Mouse (Mus musculus): ENCODE data around the gene Nol9. TPM values are rescaled to one million over a fixed set of nuclear protein-coding genes. Genes with fewer than 3 reads are reported as not detected.

The Nol9 gene
- 19.1 and 20.3 TPM in 2 replicates for polyA plus RNA-seq (2012; rRNA removed)

DNA sequence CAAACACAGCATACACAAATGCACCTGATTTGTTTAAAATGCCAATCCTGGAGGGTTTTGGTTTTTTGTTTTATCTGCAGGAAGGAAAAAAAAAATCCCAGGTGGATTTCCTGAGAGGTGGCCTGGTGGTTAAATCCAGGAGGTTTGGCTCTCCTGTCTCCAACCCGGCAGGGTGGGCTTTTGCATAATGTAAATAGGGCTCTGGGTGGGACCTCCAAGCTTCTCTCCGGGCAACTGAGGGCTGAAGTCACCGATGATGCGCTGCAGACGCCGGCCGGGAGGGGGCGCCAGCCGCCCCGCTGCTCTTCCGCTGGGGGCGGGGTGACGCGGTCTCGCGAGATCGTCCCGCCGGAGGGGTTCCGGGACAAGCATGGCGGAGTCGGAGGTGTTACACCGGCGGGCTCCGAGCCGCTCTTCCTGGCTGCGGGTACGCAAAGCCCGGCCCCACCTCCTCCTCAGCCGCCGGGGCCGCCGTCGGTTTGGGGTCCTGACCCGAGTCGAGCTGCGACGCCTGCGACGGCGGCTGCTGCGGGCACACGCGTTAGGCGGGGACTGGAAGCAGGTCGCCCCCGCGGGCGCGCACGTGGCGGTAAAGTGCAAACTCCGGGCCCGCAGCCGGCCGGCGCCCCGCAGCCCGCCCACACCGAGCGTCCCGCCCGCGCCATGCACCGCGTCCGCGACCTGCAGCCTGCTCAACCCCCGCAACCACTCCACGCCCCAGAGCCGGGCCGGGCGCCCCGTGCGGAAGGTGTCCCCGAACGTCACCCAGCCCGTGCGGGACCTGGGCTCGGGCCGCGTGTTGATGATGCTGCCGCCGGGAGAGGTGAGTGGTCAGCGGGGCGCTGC, at the start of gene Nol9:
Gene Nol9, plus strand, starts transcription at position 337 of the 846 bp plus-strand sequence.

GRCm38 (mm10) chr4:151996173-151996950, 42.8 kb upstream of the Nol9 start, which contains the start of gene Phf13:
TSS of gene Phf13 (minus strand) at chr4:151996258.

GRCm38 (mm10) chr4:152008622-152009075, 30.5 kb upstream of the Nol9 start, which contains the start of gene Klhl21:
TSS of gene Klhl21 (plus strand) at chr4:152008803.

DNA sequence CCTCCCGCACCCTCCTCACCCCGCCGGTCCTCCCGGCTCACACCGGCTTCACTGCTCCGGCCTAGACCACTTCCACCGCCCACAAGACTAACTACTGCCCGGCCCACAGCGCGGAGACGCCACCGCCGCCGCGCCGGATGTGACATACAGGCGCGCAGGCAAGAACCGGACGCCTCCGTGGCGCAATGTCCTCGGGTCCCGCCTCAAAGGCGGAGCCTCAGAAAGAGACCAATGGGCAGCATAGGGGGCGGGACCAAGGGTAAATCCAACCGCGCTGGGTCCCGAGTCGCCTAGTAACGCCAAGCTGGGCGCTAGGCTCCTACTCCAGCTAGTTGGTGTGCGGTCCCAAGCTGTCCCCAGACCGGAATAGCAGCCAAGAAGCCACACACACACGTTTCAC, 11.6 kb upstream of the Nol9 start, which contains the start of gene Zbtb48:
Gene Zbtb48, minus strand, starts transcription at position 148 of the 400 bp plus-strand sequence.

DNA sequence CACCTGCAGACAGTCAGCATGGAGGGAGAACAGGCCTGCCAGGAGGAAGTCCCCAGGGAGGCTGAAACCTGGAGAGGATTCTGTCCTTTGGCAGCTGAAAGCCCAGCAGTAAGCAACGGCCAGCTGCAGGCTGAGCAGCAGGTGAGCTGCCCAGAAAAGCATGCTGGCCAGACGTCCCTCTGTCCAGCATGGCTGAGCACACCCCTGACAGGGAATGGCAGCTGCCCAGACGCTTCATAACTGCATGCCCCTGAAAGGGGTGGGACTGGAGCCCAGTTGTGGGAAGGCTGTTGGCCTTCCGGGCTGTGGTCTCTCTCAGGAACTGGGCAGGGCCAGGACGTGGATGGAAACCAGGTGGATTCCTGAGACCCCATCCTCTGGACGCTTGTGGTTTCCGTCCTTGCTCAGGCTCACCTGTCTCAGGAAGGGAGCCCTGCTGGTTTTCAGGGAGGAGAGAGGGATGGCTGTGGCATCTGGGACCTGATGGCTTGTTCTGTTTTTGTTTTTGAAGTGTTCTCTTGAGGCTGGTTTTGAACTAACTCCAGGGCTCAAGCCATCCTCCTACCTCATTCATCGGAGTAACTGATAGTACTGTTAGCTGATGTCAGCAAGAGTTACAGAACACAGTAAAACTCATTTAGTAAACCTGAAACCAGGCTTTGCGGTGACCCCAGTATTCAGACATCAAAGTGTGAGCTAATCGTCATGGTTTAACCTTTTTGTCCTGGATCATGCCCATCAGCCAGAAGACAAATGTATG, 716 bp upstream of the Nol9 start, which contains the start of gene Tas1r1:
Gene Tas1r1, minus strand, starts transcription at position 344 of the 760 bp plus-strand sequence.

GRCm38 (mm10) chr4:152072121-152072601, 33.0 kb downstream of the Nol9 start, which contains the start of gene Plekhg5:
TSS of gene Plekhg5 (plus strand) at chr4:152072498.

Other genes with a start within 250 kb of the Nol9 start
- 6.3 and 7.0 TPM in 2 replicates for gene Camta1, start 177.4 kb upstream of the Nol9 start, polyA plus RNA-seq (2012; rRNA removed)
- gene Dnajc11, start 105.6 kb upstream of the Nol9 start, polyA plus RNA-seq (2012; rRNA removed): 53.1 and 54.8 TPM in 2 replicates
- 52.9 and 61.9 TPM in 2 replicates for gene Thap3, start 50.3 kb upstream of the Nol9 start, polyA plus RNA-seq (2012; rRNA removed)
- 8.0 and 11.6 TPM in 2 replicates for gene Phf13, start 43.1 kb upstream of the Nol9 start, polyA plus RNA-seq (2012; rRNA removed)
- gene Klhl21, start 30.5 kb upstream of the Nol9 start, polyA plus RNA-seq (2012; rRNA removed): 32.7 and 32.8 TPM in 2 replicates
- gene Zbtb48, start 11.7 kb upstream of the Nol9 start, polyA plus RNA-seq (2012; rRNA removed): 15.8 and 16.4 TPM in 2 replicates
- 0.03 TPM in 1 of 2 replicates, not detected in the other for gene Tas1r1, start 753 bp upstream of the Nol9 start, polyA plus RNA-seq (2012; rRNA removed)
- gene Plekhg5, start 33.2 kb downstream of the Nol9 start, polyA plus RNA-seq (2012; rRNA removed): 35.1 and 50.2 TPM in 2 replicates
- gene Tnfrsf25, start 76.6 kb downstream of the Nol9 start, polyA plus RNA-seq (2012; rRNA removed): 5.6 and 7.5 TPM in 2 replicates
- gene Espn, start 113.0 kb downstream of the Nol9 start, polyA plus RNA-seq (2012; rRNA removed): 103 and 119 TPM in 2 replicates
- 4.3 and 5.0 TPM in 2 replicates for gene Hes2, start 119.5 kb downstream of the Nol9 start, polyA plus RNA-seq (2012; rRNA removed)
- gene Acot7, start 138.8 kb downstream of the Nol9 start, polyA plus RNA-seq (2012; rRNA removed): 71.1 and 110 TPM in 2 replicates
- gene Gpr153, start 234.9 kb downstream of the Nol9 start, polyA plus RNA-seq (2012; rRNA removed): 28.6 and 31.9 TPM in 2 replicates